Mouse (Mus musculus) kidney, adult 8-10 months (tissue): Measurements from ENCODE around the gene Dop1b.

ENCODE experiments used
- DNase-seq, 2 experiments: peaks; one replicate each; pipeline ENCODE4 v3.0.0; 2022

The Dop1b gene

DNA sequence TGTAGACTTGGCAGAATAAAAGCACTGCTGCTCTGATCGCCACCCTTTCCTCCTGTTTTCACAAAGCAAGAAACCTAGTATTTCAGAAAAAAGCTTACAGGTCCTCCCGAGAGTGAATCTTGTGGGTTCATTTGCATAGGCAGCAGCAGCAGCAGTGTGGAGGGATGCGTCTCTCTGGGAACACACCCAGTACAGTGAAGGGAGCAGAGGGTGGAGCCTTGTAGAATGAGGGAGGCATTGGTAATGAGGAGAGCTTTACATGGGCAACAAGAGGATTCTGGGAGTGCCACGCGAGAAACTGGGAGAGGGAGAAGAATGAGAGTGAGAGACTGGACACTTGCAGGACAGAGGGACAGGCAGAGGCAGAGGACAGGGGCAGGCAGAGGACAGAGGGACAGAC lies 2.7 kb downstream of the Dop1b start:
- no peak for DNase-seq

DNA sequence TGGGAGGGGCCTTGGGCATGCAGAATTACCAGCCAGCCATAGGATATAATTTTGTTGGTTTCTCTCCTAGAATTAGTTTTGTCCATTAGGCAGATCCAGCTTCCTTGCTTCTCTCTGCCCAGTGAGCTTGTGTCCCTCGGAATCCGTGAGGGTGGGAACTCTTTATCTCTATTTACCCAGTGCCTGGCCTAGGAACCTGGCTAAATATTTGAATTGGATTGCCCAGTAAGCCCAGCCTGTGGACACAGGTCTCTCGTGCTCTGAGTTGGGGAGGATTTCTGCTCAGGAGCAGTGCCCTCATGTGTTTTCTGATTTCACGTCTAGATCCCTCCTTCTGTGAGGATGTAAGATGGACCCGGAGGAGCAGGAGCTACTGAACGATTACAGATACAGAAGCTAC lies 4.1 kb downstream of the Dop1b start:
- DNase-seq: no peak

DNA sequence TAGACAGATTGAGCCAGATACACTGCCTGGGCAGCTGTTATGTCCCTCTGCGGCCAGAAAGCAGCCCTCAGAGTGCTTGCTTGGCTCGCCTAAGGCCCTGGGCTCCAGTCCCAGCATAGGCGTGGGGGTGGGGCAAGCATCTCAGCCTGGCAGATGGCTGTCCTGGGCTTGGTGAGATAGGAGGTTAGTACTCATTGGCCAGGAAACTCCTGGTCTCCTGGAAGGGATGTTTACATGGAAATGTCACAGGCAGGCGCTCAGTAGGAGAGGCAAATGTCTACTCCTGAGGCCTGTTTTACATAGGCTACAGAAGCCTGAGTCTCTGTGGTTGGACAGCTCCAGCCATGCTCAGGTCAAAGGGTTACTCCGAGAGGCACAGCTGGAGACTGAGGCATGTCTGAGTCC lies 5.6 kb downstream of the Dop1b start:
- no peak for DNase-seq

DNA sequence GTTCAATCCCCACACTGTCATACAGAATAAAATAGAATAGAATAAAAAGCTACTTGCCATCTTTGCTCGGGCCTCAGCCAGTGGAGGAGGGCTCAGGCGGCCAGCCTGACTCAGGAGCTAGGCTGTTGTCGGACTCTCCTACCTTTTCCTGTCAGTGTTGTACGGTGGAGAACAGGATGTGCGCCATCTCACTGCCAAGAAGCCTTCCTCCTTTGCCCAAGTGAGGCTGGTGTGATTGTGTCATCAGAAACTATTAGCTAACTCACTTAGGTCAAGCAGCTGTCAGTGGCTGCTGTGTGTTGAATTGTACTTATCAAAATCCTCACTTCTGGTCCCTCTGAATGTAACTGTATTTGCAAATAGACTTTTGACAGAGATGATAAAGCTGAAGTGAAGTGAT lies 10.1 kb downstream of the Dop1b start:
- DNase-seq: no peak

DNA sequence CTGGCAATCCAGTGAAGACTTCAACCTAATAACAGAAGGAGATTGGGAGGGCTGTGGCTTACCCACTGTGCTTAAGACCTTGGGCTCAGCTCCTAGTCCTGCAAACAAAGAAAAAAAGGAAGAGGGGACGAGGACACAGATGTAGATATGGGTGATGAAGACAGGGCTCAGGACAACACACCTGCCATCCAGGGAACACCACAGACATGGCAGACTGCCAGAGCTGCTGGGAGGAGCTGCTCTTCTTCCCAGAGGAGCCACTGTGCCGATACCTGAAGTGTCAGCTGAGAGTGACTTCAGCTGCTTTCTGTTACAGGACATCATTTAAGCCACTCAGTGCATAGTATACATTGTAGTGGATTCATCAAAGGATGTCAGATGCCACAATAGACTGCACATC lies 10.8 kb downstream of the Dop1b start:
- no peak for DNase-seq

DNA sequence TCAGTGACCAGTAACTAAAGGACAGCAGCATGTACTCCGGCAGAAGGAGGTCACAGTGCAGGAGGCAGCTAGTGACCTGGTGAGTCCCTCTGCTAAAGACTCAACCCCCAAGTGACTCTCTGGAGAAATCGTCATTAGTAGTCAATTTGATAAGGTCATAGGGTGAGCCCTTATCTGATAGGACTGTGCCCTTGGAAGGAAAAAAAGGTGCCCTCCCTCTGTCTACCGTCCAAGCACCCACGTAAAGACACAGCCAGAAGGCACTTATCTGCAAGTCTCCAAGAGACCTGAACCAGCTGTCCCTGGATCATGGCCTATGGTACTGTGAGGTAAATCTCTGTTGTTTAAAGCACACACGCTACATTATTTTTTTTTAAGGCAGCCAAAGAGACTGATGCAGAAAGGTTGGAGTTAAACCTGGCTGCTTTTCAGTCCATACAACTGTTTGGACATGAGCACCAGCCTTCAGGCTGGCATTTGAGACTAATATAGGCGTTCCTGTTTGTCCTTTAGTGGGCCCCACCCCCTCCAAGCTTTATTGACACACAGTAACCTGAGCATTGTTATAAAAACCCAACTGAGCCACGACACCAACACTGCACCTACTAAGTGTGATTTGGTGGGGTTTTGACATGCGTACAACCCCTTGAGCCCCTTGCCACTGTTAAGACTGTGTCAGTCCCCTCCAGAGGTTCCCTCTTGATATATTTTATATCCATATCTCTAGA lies 13.9 kb downstream of the Dop1b start:
- DNase-seq: no peak

DNA sequence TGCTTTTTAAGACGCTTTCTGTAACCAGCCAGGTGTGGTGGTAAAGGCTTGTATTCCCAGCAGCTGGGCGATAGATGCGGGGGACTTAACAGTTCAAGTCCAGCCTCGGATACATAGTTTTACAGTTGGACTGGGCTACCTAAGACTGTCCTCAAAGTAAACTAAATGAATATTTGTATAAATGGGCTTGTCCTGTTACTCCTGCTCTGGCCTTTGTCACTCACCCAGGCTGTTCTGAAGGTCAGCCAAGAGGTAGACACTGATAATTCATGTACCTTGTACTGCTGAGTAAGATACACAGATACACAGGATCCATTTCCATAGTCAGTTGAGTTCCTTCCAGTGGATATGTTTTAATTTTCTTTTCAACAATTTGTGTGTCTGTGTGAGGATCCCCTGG lies 14.5 kb downstream of the Dop1b start:
- no peak for DNase-seq

DNA sequence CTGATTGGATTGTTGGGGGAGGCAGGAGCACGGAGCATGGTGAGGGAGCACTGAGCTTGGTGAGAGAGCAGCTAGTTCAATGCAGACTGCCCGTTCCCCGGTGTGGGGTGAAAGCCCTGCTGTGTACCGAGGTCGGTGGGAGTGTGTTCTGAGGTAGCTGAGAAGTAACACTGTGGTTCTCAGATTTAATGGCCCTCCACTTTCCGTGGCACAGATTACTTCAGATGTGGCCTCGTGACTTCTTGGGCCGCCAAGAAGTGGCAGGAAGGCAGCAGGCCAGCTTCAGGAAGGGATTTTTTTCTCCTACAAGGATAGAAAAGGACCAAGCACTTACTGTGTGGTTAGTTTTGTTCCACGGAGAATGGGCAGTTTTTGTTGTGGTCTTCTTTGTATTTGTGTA lies 17.0 kb downstream of the Dop1b start:
- DNase-seq: no peak

DNA sequence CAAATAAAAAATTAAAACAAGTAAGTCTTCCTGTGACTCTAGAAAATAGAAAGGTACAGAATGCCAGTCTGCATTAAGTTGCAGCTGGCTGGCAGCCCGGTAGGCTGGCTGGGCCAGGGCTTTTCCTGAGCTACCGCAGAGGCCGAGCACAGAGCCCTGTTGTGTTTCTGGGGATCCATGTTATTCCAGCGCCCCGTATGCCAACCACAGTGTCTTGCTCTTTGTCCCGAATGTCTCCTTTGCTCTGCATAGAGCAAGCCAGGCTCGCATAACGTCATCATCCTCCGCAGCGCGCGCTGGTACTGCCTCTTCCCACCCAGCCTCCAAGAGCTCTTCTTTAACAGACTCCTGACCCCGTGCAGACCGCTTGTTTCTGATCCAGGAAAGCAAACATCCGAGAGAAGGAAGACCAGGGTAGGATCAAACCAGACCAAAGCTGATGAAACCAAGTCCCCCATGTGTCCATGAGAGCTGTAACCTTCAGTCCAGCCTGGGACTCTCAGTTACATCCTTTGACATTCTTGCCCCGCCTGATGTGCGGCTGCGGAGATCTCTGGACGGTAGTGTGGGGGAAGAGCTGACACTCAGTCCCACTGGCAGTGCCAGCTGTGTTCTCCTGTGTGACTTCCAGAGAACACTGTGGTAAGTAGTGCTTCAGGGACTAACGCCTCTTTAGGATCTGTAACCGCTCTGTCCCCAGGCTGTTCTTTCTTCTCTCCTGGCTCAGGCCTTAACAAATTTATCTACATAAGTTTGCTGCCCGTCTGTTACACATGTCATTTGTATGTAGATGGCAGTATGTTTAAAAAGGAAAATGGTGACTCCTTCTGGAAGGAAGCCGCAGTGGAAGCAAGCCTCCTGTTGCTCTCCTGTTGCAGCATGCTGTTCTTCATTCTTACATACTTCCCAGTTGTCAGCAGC lies 18.4 kb downstream of the Dop1b start:
- DNase-seq: no peak

DNA sequence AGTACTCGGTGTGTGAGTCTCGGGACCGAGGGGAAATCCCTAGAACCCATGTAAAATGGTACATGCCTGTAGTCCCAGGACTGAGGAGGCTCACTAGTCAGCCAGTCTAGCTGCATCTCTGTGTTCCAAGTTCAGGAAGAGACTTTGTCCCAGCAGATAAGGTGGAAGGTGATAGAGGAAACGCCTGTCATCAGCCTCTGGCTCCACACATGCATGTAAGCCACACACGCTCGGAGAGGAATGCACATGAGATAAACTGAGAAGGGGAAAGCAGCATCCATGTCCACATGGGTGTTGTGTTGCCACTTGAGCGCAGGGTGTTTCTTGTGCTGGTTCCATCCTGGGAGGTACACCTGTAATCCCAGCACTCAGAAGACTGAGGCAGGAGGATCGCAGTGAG lies 19.6 kb downstream of the Dop1b start:
- no peak for DNase-seq

DNA sequence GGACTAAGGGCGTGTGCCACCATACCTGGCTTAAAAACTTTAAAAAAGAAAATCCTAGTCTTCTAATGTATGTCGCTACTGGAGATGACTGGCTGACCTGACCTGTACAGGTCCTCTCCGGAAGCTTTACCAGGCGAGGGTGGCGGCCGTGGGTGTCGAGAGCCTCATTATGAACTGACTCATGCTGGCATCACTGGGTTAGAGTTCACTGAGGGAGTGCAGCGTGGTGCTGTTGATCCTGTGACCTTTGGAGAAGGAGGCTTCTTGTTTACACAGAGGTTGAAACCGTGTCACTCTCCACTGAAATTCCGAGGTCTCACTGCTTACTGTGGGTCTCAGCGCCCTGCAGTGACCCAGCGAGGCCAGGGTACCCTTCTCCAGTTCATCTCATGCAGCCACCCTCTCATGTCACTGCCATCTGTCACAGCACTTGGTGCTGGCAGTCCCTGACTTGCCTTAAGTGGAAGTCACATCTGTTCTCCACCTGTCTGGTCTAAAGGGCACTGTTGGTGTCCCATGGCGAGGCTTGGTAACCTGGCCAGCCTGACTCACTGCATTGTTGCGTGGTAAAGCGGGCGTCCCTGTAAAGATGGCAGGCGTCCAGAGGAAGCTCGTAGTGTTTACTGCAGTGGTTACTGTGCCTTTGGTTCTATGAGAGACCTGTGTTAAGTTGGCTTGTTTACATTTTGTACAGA lies 21.3 kb downstream of the Dop1b start:
- no peak for DNase-seq

DNA sequence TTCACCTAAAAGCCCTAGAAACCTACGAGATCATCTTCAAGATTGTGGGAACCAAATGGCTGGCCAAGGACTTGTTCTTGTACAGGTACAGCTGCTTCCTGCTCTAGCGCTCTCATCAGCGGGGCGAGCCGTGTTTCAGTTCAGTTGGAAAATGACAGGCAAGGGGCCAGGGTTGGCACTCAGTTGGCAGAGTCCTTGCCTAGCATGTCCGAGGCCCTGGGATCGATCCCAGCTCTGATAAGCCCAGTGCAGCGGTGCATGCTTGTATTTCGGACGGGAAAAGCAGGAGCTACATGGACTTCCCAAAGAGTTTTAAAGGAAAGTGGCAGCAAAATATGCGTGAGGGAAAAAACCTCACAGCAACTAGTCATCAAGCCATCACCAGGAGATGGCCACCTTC lies 27.5 kb downstream of the Dop1b start:
- DNase-seq: no peak

DNA sequence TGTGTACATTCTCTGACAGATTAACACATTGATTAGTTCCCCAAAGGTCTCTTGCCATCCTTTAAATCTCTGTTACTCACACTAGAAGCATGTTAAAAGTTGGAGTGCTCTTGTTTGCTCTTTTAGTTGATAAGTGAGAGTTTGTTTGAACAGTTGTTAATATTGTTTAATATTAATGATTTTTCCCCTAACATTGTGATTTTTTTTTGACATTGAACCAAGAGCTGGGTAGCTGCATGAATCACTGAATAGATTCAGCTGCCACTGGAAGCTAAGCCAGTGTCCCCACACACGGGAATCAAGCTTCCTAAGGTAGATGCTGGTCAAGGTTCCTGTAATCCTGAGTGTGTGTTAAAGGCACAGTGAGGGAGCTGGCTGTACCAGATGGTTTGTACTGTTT lies 31.2 kb downstream of the Dop1b start:
- DNase-seq: no peak

DNA sequence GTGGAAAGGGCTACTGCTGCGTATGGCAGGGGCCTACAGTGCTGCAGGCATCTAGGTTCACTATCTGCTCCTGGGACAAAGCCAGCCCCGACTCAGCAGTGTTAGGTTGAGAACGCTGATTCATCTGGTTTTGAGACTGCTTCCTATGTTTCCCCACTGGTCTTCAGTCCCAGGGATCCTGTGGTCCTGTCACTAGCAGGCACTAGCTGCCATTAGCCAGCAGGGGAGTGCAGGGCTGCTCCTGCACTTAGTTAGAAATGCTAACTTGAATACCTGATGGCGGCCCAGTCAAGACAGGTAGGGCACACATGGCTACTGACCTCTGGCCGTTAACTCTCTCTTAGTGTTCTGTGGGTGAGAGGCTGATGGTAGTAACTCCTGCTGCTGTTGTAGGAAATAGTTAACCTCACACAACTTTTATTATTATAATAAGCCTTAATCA lies 32.4 kb downstream of the Dop1b start:
- peak in 1 of 2 experiments; percentile 15 for DNase-seq

DNA sequence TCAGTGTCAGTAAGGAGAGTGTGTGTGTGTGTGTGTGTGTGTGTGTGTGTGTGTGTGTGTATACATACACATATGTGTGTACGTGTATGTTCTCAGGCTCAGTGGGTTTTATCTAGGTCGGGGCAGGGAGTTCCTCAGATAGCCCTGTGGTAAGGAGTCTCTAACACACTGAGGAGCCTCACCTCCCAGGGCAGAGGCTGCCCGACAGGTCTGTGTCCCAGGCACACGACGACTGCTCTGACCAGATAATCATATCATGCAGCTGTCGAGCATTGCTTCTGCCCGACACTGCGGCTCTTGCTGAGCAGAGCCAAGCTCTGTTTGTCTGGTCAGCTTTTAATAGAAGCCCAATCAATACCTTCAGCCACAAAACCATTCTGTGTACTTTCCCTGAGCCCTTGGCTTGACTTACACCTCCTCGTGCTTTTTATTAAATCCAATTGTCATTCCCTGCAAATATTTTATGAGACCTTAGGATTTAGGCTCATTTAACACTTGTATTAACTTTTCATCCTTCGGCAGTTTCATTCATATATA lies 33.2 kb downstream of the Dop1b start:
- DNase-seq: no peak

DNA sequence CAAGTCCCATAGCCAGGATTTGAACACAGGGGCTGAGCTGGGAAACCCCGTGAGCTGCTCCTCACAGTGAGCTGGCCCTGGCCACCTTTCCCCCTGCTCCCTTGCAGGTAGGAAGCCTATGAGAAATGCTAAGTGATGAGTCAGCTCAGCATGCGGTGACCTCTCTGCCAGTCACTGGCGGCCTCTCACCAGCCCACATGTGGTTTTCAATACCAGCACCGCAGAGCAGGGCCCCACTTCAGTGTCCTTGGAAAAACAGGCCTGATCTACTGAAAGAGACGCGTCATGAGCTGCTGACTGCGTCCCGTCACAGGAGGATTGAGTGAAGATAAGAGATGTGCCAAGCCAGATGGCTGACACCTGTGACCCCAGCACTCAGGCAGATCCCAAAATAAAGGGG lies 34.7 kb downstream of the Dop1b start:
- DNase-seq: no peak

DNA sequence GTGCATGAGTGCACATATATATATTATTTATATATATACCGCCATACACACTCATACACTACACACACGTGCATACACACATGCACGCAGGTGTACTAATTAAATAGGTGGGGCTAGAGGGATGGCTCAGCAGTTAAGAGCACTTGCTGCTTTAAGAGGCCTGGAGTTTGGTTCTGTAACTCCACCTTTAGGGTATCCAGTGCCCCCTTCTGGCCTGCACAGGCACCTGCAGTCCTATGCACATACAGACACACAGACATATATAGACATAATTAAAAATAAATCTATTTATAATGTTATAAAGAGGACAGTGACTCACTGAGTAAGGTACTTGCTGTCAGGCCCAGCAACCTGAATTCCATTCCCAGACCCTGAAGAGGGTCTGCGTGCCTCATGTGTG lies 35.3 kb downstream of the Dop1b start:
- no peak for DNase-seq

DNA sequence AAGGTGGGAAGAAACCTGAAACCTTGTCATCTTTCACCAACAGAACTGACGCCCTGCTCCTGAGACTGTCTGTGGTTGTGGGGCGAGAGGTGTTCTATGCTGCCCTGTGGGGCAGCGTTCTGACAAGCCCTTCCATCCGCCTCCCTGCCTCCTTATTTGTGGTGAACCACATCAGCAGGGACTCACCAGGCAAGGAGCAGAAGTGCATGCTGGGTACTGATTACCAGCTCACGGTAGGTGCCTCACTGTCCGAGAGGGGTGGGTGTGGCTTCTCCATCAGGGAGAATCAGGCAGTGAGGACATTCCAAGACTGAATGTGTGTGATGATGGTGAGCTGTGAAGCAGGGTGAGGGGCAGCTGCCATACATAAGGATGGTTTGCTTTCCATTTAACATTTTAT lies 35.7 kb downstream of the Dop1b start:
- DNase-seq: no peak

DNA sequence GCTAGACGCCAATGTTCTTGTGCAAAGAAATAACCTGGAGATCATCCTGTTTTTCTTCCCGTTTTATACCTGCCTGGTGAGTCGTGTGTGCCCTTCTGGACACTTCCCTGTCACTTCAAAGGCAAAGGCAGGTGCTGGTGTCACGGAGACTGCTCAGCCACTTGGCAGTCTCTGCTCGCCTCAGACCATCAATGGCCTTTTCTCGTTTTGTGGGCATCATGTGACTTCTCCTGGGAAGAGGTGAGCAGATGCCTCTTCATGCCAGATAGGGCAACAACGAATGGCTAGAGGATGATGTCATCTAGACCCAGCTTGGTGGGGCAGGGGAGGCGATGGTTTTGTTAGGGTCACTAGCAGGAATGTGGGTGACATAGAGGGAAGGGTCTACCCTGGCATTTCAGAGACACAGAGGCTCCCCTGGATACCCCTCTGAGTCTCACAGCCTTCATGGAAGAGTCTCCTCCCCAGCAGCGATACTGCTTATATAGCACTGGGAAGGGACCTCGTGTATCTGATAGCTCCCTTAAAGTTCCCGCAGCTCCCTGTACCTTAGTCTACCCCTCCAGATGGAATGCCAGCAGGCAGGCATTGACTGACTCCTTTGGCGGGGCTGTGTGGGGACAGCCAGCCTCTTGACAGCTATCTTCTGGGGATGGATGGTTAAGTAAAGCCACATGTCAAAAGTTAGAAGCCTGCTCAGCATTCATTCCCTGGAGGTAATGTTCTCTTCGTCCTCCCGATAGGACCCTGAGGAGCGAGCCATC lies 37.6 kb downstream of the Dop1b start:
- no peak for DNase-seq

DNA sequence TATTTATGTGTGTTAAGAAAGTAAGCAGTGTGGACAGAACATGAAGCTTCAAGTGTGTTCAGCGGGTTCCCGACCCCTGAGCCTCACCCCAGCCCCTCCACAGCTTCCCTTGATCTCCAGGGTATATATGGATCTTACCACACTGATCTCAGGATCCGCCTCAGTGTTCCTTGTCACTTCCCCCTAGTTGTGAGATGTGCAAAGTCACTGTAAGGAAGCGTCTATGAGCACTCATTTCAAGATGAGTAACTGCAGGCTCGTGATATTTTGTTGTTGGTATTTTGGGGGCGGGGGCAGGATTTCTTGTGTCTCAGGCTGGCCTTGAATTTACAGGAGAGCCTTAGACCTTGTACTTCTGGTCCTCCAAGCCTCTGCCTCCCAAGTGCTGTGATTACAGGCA lies 38.8 kb downstream of the Dop1b start:
- DNase-seq: no peak

DNA sequence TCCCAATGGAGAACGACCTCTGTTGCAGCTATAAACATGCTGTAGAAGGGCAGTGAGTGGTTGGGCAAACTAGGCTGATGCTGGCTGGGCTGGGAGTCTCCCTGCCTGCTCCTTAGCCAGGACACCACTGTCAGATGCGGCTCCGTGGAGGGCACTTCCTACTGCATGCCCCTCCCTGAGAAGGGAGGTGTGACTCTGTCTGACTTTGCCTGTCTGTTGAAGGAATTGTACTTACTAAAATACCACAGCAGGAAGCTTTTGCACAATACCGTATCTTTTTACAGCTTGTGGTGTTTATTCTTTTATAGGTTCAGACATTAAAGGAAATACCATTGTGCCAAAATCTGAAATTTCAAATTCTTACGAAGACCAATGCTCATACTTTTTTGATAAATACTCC lies 40.1 kb downstream of the Dop1b start:
- DNase-seq: no peak

DNA sequence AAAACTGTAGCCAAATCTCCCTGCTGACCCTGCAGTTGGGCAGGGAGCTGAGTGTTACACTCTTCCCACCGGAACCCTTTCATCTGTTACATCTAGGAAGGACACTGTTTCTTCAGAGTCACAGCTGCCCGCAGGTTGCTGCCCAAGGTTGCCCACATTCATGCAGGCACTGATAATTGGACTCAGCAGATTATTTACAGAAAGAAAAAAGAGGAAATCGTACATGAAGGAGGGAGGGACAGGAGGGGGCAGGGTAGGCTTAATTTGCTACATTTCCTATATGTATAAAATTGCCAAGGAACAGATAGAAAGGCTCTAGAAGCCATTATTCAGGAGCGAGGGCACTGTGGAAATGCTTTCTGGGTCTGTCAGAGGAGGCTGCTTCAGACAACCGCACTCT lies 44.9 kb downstream of the Dop1b start:
- DNase-seq: no peak

DNA sequence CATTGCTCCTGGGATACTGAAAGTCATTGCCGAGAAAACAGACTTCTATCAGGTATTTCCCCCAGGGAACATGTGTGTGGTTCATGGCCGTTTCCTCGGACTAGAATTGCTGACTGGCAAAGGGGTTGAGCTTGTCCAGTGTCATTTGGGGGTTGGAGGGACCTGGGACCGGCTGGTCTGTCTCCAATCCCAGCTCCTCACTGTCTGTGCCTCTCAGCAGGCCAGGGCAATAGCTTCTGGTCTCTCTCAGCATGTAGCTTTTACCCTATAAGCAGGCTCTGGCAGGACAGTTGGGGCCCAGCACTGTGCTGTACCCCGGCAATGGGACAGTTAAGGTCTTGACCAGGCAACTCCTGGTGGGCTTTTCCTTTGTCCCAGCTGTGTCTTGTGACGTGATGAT lies 51.7 kb downstream of the Dop1b start:
- DNase-seq: no peak
